Mouse (Mus musculus): Measurements from ENCODE around the gene Gns.

Gene Gns

DNA sequence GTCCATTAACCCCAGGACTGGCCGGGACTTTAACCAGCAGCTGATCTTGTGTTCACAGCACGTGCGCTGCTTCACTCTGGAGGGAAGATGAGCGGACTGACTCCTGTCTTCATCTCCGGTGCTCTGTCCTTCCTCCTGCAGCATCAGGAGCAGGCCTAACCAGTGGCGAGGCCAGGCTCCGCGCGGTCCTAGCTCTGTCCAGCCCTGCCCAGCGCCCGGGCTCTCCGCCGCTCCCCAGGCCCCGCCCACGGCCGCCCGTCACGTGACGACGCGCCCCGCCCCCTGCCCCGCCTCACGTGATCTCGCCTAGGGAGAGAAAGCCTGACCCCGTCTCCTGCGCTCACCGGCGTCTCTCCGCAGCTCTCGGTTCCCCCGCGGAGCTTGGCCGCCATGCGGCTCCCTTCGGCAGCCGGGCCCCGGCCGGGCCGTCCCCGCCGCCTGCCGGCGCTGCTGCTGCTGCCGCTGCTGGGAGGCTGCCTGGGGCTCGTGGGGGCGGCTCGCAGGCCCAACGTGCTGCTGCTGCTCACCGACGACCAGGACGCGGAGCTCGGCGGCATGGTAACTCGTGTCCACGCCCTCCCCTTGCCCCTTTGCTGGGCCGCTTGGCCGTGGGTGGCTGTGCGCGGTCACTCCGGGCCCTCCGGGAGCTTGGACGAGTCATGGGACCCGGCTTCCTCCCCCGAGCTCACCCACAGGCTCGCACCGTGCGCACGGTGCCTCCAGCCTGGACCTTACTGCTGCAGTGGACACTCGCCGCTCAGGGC, at the start of gene Gns:
Gene Gns (plus strand): TSS at position 290 of the 764 bp plus-strand sequence.
- DNase-seq, result peak; percentile 83

DNA sequence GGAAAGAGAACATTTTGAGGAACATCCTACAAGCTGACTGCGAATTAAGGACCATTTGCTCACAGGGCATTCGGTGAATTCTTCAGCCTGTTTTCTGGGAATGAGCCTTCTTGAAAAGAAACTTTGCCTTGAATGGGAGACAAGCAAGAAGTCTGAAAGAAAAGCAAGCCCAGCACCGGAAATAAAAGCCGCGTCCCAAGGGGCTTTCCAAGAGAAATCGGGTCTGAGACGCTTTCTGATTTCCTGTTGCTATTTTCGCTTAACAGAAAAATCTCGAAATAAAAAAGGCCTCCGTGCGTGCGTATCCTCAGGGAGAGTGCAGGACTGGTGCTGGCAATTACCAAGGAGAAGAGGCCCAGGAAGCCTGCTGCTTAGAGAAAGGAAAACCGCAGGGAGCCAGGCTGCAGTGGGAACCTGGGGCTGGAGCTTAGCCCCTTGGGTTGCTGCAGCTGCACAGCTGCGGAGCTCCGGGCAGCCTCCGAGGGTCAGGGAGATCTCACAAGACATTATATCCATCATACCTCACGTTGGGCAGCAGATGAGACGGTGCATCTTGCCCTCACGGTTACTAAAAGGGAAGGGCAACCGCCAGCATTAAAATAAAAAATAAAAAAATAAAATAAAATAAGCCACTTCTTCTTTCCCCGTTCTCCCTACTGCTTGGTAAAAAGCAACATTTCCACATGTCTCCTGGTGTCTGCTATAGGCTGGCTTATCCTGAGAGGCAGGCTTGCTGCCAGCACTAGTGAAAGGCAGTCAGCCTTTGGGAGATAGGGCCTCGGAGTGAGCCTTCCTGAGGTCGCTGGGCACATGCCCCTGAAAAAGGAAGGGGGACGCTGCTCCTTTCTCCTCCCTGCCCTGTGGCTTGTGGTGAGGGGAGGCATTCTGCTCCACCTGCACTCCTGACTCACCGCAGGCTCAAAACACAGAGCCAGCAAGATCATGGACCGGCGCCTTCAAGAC, 49.3 kb upstream of the Gns start:
- DNase-seq, result no peak

DNA sequence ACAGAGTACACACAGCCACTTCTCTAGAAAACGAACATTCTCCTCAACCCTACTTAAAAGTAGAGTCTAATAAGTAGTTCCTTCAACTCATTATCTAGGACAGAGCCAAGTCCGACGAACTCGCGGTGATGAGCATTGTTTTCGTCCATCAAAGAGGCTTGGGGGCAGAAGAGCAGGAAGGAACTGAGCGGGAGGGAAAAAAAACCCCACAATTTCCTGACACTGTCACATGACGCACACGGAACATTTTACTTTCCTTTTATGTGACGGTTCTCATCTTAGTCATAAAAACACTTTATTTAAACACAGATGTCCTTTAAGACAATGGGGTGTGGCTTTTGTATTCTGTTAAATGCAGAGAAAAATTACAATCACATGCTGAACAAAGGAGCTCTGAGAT, 48.5 kb upstream of the Gns start:
- DNase-seq, result no peak

DNA sequence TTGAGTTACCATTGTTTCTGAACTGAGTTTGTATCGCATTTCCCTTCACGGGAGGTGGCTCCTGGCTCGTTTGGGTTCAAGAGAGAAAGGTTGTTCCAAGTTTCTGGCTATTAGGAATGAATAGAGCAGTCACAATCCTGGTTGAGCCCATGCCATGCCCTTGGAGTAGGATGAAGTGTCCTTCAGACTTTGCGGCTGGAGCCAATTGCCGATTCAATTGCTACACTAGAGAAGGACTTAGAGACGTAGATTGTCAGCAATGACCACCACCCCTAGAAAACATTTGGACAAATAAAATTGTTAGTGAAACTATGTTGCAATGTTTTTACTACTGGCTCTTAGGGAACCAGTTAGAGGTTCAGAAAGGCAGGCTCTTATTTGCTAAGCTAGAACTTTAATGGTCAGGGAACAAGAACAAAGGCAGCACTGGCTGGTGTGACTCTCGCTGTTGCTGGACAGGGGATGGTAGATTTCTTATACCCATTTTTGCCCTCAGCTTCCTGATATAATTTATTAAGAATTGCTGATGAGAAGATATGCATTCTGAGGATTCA, 46.4 kb upstream of the Gns start:
- peak; percentile 80 for DNase-seq

DNA sequence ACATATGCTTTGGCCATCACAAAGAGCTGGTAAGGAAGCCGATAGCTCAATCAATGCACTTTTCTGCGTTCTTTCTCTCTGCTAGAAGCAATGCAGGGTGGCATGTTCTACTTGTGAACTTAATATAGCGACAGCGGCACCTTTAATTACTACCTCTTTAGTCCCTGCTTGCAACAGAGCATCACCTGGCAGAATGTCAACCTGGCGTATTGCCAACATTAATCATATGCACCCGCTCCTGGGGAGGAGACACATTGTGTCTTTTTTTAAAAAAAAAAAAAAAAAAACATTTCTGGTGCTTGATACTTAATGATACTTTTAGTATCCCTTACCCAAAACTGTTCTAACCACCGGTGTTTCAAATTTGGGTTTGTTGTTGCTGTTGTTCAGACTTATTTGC, 41.4 kb upstream of the Gns start:
- DNase-seq, result no peak

DNA sequence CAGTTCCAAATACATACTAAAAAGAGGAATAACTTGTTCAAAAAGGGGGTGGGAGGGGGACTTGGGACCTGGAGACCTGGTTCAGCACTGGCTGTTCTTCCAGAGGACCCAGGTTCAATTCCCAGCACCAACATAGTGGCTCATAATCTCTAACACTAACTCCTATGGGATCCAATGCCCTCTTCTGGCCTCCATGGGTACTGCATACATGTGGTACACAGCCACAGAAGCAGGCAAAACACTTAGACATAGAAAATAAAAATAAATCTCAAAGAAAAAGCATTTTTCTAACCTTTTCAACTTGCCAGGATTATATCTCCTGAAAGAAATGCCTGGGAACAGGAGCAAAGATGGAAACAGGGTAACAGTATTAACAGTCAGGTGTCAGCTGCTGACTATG, 38.7 kb upstream of the Gns start:
- no peak for DNase-seq

DNA sequence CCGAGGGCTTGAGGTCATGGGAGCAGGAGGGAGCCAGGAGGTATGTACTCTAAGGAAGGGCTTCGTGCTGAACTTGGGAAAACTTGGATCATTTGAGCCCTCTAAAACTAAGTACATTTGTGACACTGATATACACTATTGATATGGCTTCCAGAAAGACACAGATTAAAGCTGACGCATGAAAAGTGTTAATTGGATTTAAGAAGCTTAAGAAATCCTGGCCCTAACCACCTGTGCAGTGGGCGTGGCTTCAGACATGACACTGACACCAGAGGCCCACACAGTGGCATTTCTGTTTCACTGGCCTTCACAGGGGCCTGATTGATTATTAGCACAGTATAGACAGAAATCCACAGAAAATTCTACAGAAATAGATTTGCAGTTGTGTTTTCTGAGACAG, 35.3 kb upstream of the Gns start:
- DNase-seq, result no peak

DNA sequence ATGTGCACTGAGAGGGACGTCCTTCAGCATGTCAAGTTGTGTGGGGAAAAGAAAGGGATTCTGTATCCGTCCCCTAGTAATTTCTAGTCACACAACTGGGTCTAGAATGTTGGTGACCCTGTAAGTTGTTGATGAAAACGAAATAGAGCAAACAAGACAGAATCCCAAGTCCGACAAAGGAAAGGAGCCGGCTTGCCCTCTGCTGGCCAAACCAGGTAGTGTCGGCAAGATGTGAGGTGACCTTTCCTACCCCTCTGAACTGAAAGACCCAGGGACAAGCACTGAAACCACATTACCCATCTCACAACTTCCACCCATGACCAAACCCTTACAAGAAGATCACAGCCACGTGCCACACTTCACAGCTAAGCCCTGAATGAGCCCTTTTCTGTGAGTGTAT, 34.0 kb upstream of the Gns start:
- peak; percentile 87 for DNase-seq

DNA sequence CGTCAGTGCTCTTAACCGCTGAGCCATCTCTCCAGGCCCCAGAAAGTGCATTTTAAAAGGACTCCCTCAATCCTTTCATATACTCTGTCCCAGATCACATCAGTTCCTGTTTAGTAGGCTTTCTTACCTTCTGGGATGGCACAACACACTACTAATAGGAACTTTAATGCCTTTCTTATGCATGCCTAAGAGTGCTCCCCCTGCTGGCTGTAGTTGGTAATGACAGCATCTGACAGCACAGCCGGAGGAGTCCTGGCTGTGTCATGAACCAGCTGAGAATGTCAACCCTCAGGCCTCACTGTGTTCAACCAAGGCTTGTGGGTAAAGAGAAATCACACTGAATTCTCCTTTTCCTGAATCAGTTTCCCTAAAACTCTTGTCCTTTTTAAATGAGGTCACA, 30.3 kb upstream of the Gns start:
- DNase-seq, result peak; percentile 90

DNA sequence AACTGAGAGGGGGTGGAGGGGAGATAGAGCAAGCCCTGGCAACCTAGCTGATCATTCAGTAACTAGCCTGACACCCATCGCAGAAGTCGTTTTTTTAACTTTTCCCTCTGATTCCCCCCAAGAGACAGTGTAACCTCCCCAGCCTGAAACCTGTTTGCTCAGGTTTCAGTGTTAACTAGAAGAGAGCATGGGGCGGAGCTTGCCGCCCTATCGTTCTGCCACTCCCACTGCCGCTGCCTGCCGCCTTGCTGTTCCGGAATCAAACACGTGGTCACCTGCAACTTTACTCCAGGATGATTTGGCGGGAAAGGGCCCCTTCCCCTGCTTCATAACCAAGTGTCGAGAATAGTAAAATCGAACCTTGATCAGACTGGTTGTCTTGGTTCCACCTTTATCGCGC, 28.4 kb upstream of the Gns start:
- peak; percentile 36 for DNase-seq

DNA sequence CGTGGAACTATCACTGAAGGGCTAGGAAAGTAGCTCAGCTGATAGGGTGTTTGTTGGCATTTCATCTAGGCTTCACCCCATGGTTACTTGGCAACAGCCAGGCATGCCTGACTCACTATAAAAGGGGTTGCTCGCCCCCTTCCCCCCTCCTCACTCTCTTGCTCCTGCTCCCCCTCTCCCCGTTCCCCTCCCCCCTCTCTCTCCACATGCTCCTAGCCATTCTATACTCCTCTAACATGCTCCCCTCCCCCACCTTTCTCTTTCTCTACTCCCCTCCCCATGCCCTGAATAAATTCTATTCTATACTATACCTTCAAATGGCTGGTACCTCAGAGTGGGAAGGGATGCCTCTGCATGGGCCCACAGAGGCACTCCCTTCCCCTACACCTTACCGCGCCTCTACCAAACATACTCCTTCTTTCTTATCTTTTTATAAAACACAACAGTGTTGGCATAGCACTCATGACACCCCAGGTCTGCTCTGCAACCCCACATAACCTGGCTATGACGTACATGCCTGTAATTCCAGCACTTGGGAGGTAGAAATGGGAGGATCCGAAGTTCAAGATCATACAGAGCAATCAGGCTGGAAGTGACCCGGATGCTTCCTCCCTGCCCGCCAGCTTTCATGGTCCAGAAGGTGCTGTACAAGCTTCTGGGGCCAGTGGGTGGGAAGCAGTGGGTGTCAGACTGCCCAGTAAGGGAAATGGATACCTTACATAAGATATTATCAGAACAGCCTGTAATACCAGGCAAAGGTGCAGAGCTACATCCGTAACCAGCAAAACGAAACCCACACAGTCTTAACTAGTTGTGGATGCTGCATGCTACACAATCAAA, 23.9 kb upstream of the Gns start:
- DNase-seq, result no peak

DNA sequence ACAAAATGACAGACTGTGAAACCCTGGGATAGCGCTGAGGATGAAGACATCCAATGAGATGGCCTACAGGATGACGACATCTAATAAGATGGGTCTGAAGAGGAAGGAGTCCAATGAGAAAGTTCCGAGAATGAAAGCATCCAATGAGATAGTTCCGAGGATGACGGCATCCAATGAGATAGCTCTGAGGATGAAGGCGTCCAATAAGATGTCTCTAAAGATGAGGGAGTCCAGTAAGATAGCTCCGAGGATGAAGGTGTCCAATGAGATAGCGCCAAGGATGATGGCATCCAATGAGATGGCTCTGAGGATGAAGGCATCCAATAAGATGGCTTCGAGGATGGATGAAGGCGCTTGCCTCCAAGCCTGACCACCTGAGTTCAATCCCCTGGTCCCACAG, 22.6 kb upstream of the Gns start:
- no peak for DNase-seq

DNA sequence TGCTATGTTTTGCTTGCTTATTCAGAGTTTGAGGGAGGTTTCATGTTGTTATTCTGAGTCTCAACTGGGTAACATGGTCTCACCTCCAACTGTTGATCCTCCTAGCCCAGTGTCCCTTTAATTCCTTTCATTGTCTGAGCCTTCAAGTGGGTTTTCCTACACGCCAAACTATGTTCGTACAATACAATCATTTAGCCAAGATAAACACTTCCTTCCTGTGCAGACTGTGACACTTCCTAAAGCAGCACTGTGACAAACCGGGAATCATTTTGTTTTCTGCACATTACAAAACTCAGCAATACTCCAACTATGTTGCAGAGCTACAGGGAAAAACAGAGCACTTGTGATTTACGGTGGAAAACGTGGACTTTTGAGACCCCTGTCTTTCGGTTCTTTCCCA, 21.0 kb upstream of the Gns start:
- DNase-seq, result peak; percentile 61

DNA sequence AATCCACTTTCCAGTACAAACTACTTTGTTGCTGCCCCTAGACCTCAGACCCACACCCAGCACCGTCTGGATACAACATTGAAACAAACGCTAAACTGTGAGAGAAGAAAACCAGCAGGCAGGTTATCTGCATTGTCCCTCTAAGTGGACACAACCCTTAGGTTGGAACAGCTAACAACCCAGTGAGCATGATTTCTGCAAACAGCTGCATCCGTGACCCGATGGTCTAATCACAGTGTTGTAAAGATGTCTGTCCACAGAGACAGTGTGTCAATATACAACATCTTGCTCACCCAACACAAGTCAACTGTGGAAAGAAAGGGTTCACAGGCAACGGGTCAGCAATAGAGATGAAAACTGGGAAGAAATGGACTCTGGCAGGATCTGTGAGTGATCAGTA, 15.6 kb upstream of the Gns start:
- no peak for DNase-seq

DNA sequence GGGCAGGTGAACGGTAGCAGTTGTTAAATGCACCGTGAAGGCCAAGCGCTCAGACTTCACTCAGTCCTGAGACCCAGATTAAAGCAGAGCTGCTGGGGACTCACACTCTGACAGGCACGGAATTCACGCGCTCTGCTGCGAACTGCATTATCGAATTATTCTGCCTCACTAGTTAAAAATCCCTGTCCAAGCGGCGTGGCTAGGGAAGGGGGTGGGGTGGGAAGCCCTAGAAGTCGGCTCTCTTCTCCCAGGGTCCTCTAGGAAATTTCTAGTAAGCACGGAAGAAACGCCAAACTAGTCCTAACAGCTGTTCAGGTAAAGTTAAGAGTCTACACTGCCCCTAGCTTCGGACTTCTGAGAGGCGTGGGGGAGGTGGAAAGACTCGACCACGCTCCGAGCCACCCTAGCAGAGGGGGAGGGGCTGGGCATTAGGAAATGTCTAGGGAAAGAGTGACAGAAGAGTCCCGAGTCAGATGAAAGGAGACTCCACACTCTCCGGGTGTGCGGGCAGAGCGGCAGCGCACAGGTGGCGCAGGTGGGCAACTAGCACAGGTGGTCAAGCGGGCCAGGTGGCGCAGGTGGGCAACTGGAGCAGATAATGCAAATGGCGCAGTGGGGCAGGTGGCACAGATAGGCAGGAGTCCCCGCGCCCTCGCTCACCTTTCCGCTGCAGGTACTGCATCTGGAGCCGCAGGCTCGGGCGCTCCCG, 14.4 kb upstream of the Gns start:
- peak; percentile 52 for DNase-seq

DNA sequence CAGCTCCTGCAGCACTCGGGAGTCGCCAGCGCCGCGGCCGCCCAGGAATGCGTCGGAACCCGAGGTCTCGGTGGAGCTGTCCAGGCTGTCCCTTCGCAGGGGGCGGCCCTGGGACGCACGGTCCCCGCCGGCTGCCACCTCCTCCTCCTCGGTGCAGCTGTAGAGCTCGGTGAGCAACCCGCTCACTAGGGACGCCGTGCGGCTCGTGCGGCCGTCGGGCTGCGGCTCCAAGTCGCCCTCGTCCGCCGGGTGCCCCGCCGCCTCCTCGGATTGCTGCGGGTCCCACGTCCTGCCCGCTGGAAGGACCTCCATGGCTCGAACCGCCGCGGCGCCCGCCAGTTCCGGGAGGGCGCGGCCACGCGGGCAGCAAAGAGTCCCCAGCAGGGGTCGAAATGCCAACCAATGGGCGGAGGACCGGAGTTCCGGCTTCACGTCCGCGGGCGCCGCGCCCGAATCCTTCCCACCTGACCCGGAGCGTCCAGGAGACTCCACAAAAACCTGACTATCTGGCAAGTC, 13.8 kb upstream of the Gns start, which contains the start of gene Tbc1d30:
Gene Tbc1d30 (minus strand): TSS at position 213 of the 516 bp plus-strand sequence.
- DNase-seq, result peak; percentile 90

DNA sequence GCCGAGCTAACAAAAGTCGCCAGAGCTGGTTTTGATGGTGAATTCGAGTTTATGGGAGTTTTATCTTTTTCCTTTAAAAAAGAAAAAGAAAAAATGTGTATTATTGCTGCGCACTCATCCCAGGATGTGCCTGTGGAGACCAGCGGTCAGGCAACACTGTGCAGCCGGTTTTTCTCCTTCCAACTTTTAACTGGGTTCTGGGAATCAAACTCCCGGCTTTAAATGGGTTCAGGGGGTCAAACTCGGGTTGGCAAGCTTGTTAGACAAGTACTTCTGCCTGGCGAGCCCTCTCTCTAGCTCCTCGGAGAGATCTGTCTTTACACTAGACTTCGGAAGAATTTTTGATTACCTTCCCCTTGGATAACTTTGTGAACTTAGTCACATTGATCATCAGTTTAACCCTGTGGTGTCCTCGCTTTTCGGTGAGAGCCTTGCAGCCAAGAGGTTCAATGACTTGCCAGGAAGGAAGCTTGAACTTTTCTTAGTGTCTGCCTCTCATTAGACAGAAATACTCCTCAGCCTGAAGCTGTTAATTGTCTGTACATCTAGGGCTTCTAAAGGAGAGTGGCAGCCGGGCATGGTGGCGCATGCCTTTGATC, 13.1 kb upstream of the Gns start:
- DNase-seq, result no peak

DNA sequence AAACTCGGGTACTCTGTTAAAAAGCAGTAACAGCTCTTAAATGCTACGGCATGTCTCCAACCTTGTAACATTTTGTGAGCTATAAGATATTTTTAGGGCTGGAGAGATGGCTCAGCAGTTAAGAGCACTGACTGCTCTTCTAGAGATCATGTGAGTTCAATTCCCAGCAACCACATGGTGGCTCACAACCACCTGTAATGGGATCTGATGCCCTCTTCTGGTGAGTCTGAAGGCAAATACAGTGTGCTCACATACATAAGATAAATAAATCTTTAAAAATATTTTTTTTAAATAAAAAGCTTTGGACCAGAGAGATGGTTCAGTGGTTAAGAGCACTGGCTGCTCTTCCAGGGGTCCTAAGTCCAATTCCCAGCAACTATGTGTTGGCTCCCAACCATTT, 4.5 kb upstream of the Gns start:
- DNase-seq, result no peak

DNA sequence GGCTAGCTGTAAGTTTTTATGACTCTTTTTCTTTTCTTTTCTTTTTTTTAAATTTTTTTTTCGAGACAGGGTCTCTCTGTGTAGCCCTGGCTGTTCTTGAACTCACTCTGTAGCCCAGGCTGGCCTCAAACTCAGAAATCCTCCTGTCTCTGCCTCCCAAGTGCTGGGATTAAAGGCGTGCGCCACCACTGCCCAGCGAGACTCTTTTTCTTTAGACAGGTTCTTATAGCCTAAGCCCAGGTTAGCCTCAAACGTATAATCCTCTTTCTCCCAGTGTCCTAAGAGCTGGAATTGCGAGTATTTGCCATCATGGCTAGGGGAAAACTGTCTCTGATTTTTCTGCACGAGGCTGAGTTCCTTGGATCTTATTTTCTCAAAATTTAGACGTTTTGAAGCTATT, 1.7 kb upstream of the Gns start:
- DNase-seq, result no peak

DNA sequence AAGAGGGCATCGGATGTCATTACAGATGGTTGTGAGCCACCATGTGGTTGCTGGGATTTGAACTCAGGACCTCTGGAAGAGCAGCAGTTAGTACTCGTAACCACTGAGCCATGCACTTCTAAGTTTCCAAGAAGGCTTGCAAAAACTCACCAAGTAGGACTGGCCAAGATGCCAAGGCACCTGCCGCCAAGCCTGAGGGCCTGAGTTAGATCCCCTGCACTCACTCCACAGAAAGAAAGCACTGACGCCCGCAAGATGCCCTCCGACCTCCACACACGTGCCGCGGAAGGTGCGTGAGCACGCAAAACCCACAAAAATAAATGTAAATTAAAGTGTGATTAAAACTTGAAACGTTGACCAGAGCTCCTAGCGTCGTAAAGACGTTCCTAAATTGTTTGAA, 584 bp upstream of the Gns start:
- DNase-seq, result no peak

DNA sequence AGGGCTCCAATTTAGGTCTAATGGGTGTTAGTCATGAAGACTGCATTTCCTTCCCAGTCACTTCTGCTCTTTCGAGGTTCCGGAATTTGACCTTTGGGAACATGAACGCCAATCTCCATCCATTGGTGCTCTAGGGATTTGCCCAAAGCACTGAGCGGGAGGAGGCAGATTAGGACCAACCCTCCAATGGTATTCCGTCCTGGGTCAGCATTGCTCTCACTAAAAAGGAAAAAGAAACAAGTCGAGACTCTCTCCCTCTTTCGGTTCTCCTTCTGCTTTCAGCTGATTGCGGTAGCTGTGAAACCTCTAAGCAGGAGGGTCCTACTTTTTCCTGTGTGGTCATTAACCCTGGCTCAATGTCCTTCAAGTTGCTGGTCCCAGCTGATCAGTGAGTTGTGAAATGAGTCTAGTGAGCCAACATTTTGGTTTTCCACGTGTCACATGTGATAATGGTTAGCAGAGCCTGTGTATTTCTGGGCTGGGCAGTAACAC, 937 bp downstream of the Gns start:
- peak; percentile 78 for DNase-seq

Data from lung, postnatal 36 days (tissue).